Mouse (Mus musculus): ENCODE data around the gene Rbm19. TPM values are rescaled to one million over a fixed set of nuclear protein-coding genes. Genes with fewer than 3 reads are reported as not detected.
A peak's percentile ranks its signal among the peaks of the same experiment; 100 is the strongest.

Rbm19 gene
- polyA plus RNA-seq, 1 experiment from 2014 or later, result 27.0 TPM

DNA sequence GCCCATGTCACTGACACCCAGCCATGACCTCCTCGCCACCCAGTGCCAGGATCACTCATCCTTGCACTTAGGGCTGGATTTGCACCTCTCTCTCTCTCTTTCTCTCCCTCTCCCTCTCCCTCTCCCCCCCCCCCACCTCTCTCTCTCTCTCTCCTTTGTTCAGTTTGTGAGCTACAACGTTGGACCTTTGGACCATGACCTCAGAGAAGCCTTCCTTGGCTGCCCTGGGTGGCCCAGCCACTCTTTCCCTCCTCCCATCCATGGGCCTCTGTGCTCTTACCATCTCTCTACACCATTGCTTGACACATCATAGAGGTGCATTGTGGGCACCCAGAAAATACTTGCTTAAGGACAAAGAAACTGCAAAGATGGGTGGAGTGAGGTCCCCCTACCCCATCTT is 42.2 kb downstream of the Rbm19 start:
- DNase-seq (ENCODE audit: low spot score) (no peak), ATAC-seq (replicated peaks; ENCODE audit: insufficient number of reproducible peaks, low FRiP score, low TSS enrichment, low read depth) (no peak)
- Histone ChIP-seq H3K4me2 (ENCODE audit: low read depth, low read length) (no peak overlapping the region), H3K27me3 (ENCODE audit: control insufficient read depth, insufficient read depth, low read length) (no peaks in the 10 kb centered on the region), H3K4me1 (ENCODE audit: control insufficient read depth, insufficient read depth, low read length) (no peaks in the 10 kb centered on the region), H3K9ac (replicated peaks; ENCODE audit: low read length) (no peak overlapping the region), H3K36me3 (replicated peaks; ENCODE audit: control insufficient read depth, insufficient read depth, low read depth, low read length) (no peaks in the 10 kb centered on the region), H3K27ac (replicated peaks; ENCODE audit: low read depth, low read length) (no peak overlapping the region), H3K4me3 (ENCODE audit: low read depth, low read length) (no peak overlapping the region), H3K9me3 (replicated peaks; ENCODE audit: control insufficient read depth, low read length) (no peaks in the 10 kb centered on the region)
- WGBS, result 82% methylated on average over 2 of the region's 2 CpGs

DNA sequence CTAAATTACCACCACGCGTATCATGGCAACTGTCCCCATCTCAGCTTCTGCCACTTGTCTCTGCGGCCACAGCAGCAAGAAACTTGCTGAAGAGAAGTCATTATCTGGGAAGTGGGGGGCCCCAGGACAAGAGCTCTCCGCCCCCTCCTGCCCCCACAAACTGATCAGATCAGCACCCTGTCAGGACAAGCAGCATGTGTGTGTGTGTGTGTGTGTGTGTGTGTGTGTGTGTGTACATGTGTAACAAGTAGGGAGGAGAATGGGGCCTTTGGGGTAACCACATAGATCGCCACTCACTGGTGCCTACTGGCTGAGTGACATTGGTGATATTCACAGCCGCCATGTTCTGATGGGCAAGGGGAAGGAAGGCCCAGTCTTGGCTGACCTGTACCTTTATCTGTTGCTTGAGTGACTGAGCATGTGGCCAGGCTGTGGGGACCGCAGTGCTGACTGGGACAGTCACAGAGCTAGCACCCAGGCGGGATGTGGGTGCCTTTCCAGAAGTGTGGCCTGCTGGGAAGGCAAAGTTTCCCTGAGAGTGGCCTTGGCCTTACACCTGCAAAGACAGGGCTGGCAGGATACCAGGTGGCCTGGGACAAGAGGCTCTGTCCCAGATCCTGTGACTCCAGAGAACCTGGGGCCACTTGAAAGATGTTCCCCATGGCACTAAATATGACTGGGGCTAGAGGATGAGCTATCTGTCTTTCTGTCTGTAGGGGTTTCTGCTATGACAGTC is 44.8 kb downstream of the Rbm19 start:
- WGBS, result 91% methylated on average over 8 of the region's 8 CpGs
- no peaks in the 10 kb centered on the region for H3K27me3 ChIP-seq (ENCODE audit: control insufficient read depth, insufficient read depth, low read length)
- H3K9ac ChIP-seq (replicated peaks; ENCODE audit: low read length), result no peak overlapping the region
- no peaks in the 10 kb centered on the region for H3K36me3 ChIP-seq (replicated peaks; ENCODE audit: control insufficient read depth, insufficient read depth, low read depth, low read length)
- no peaks in the 10 kb centered on the region for H3K9me3 ChIP-seq (replicated peaks; ENCODE audit: control insufficient read depth, low read length)
- H3K4me2 ChIP-seq (ENCODE audit: low read depth, low read length), result no peak overlapping the region
- no peak for DNase-seq (ENCODE audit: low spot score)
- no peaks in the 10 kb centered on the region for H3K4me1 ChIP-seq (ENCODE audit: control insufficient read depth, insufficient read depth, low read length)
- no peak for ATAC-seq (replicated peaks; ENCODE audit: insufficient number of reproducible peaks, low FRiP score, low TSS enrichment, low read depth)
- H3K27ac ChIP-seq (replicated peaks; ENCODE audit: low read depth, low read length), result no peak overlapping the region
- no peak overlapping the region for H3K4me3 ChIP-seq (ENCODE audit: low read depth, low read length)

DNA sequence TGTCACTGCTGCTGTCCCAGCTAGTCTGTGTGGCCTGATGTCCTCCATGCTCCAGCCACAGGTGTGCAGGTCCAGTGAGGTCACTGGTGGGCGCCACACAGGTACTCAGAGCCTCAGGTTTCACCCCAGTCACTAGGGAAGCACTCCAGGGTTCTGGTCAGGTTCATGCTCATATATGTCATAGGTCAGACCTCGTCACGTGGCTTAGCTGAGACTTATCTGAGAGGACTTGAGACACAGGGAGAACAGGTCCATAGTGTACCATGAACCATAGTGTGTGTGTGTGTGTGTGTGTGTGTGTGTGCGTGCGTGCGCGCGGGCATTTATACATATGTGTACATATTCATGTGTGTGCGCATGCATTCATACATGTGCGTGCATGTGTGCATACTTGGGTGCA is 46.4 kb downstream of the Rbm19 start:
- ATAC-seq (replicated peaks; ENCODE audit: insufficient number of reproducible peaks, low FRiP score, low TSS enrichment, low read depth) (no peak), DNase-seq (ENCODE audit: low spot score) (no peak)
- Histone ChIP-seq H3K4me3 (ENCODE audit: low read depth, low read length) (no peak overlapping the region), H3K9ac (replicated peaks; ENCODE audit: low read length) (no peak overlapping the region), H3K9me3 (replicated peaks; ENCODE audit: control insufficient read depth, low read length) (no peaks in the 10 kb centered on the region), H3K4me2 (ENCODE audit: low read depth, low read length) (no peak overlapping the region), H3K27me3 (ENCODE audit: control insufficient read depth, insufficient read depth, low read length) (no peaks in the 10 kb centered on the region), H3K4me1 (ENCODE audit: control insufficient read depth, insufficient read depth, low read length) (no peaks in the 10 kb centered on the region), H3K36me3 (replicated peaks; ENCODE audit: control insufficient read depth, insufficient read depth, low read depth, low read length) (no peaks in the 10 kb centered on the region), H3K27ac (replicated peaks; ENCODE audit: low read depth, low read length) (no peak overlapping the region)
- WGBS, result 89% methylated on average over 10 of the region's 10 CpGs

- ATAC-seq (replicated peaks; ENCODE audit: insufficient number of reproducible peaks, low FRiP score, low TSS enrichment, low read depth) (no peak), DNase-seq (ENCODE audit: low spot score) (no peak)
- Histone ChIP-seq H3K27ac (replicated peaks; ENCODE audit: low read depth, low read length) (no peak overlapping the region), H3K9ac (replicated peaks; ENCODE audit: low read length) (no peak overlapping the region), H3K4me1 (ENCODE audit: control insufficient read depth, insufficient read depth, low read length) (no peaks in the 10 kb centered on the region), H3K36me3 (replicated peaks; ENCODE audit: control insufficient read depth, insufficient read depth, low read depth, low read length) (no peaks in the 10 kb centered on the region), H3K27me3 (ENCODE audit: control insufficient read depth, insufficient read depth, low read length) (no peaks in the 10 kb centered on the region), H3K4me3 (ENCODE audit: low read depth, low read length) (no peak overlapping the region), H3K4me2 (ENCODE audit: low read depth, low read length) (no peak overlapping the region), H3K9me3 (replicated peaks; ENCODE audit: control insufficient read depth, low read length) (no peaks in the 10 kb centered on the region)
- 77% methylated on average over 6 of the region's 6 CpGs for WGBS
Observed at GRCm38 (mm10) chr5:120163428-120163827, 47.2 kb downstream of the Rbm19 start.

DNA sequence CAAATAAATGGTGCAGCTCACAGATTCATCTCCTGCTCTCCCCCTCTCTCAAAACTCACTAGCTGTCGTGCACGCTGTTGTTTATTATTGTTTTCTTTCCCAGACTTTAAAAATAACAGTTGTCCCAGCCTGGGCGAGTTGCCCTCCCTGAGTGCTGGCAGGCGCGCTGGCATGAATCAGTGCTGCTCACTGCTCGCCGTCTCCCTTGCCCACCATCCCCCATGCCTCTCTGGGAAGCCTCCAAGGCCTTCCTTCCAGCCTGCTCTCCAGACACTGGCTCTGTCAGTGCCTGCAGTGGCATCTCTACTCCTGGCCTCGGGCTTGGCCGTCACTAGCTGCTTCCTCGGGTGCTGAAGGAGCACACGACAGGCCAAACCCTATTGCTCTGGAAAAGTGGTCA is 48.2 kb downstream of the Rbm19 start:
- Histone ChIP-seq H3K4me2 (ENCODE audit: low read depth, low read length) (no peak overlapping the region), H3K36me3 (replicated peaks; ENCODE audit: control insufficient read depth, insufficient read depth, low read depth, low read length) (no peaks in the 10 kb centered on the region), H3K9ac (replicated peaks; ENCODE audit: low read length) (no peak overlapping the region), H3K4me3 (ENCODE audit: low read depth, low read length) (no peak overlapping the region), H3K4me1 (ENCODE audit: control insufficient read depth, insufficient read depth, low read length) (no peaks in the 10 kb centered on the region), H3K27ac (replicated peaks; ENCODE audit: low read depth, low read length) (no peak overlapping the region), H3K9me3 (replicated peaks; ENCODE audit: control insufficient read depth, low read length) (no peaks in the 10 kb centered on the region), H3K27me3 (ENCODE audit: control insufficient read depth, insufficient read depth, low read length) (no peaks in the 10 kb centered on the region)
- DNase-seq (ENCODE audit: low spot score) (no peak), ATAC-seq (replicated peaks; ENCODE audit: insufficient number of reproducible peaks, low FRiP score, low TSS enrichment, low read depth) (no peak)
- 82% methylated on average over 11 of the region's 11 CpGs for WGBS

- Histone ChIP-seq H3K27me3 (ENCODE audit: control insufficient read depth, insufficient read depth, low read length) (no peaks in the 10 kb centered on the region), H3K36me3 (replicated peaks; ENCODE audit: control insufficient read depth, insufficient read depth, low read depth, low read length) (no peaks in the 10 kb centered on the region), H3K27ac (replicated peaks; ENCODE audit: low read depth, low read length) (no peak overlapping the region), H3K4me2 (ENCODE audit: low read depth, low read length) (no peak overlapping the region), H3K4me3 (ENCODE audit: low read depth, low read length) (no peak overlapping the region), H3K9ac (replicated peaks; ENCODE audit: low read length) (0 out of 2 replicates have a peak overlapping the region, but pooled peaks have one; percentile 15), H3K9me3 (replicated peaks; ENCODE audit: control insufficient read depth, low read length) (no peaks in the 10 kb centered on the region), H3K4me1 (ENCODE audit: control insufficient read depth, insufficient read depth, low read length) (no peaks in the 10 kb centered on the region)
- 58% methylated on average over 9 of the region's 9 CpGs for WGBS
- ATAC-seq (replicated peaks; ENCODE audit: insufficient number of reproducible peaks, low FRiP score, low TSS enrichment, low read depth) (no peak), DNase-seq (ENCODE audit: low spot score) (no peak)
Observed at GRCm38 (mm10) chr5:120165061-120165942, 49.0 kb downstream of the Rbm19 start.

DNA sequence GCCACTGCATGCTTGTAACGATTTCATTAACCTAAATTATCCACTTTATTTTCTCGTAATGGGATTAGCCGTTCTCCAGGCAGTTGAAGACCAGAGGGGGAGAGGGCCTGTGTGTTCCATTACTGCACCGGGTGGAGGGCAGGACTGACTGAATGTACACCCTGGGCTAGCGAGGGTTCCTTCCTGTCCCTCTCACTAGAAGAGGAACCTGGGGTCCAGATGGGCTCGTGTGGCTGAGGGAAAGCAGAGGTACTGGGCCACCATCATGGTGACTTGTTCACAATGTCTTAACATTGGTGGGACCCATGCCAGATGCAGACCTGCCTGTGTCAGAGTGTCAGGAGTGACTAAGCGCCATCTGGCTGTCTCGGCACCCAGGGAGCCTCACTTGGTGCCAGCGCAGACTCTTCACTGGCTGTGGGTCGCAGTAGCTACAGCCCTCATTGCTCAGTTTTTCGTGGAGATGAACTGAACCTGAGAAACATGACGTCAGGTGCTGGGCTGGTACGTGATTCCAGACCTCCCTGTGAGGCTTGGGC is 51.6 kb downstream of the Rbm19 start:
- Histone ChIP-seq H3K9ac (replicated peaks; ENCODE audit: low read length) (no peak overlapping the region), H3K4me3 (ENCODE audit: low read depth, low read length) (no peak overlapping the region), H3K27me3 (ENCODE audit: control insufficient read depth, insufficient read depth, low read length) (no peaks in the 10 kb centered on the region), H3K27ac (replicated peaks; ENCODE audit: low read depth, low read length) (no peak overlapping the region), H3K4me2 (ENCODE audit: low read depth, low read length) (no peak overlapping the region), H3K4me1 (ENCODE audit: control insufficient read depth, insufficient read depth, low read length) (no peaks in the 10 kb centered on the region), H3K36me3 (replicated peaks; ENCODE audit: control insufficient read depth, insufficient read depth, low read depth, low read length) (no peaks in the 10 kb centered on the region), H3K9me3 (replicated peaks; ENCODE audit: control insufficient read depth, low read length) (no peaks in the 10 kb centered on the region)
- no peak for ATAC-seq (replicated peaks; ENCODE audit: insufficient number of reproducible peaks, low FRiP score, low TSS enrichment, low read depth)
- no peak for DNase-seq (ENCODE audit: low spot score)
- 77% methylated on average over 13 of the region's 13 CpGs for WGBS
